8 mouse cellular contexts compared by ENCODE assay signal in genomic region chr15:100227663-100228534, GRCm38 (mm10). TPM values are rescaled to one million over a fixed set of nuclear protein-coding genes. Genes with fewer than 3 reads are reported as not detected.
DNase-seq lines count a peak whose midpoint lies in the region; ATAC-seq lines count a peak whose summit lies in the region.

Gene Atf1 (plus strand): TSS chr15:100227819.

- peak within 1 kb of the TSS; percentile 92 for H3K4me3 ChIP-seq in hindbrain, embryonic 15.5 days

- peak within 1 kb of the TSS; percentile 100 for H3K27ac ChIP-seq in hindbrain, embryonic 15.5 days (replicated peaks)

- H3K27me3 ChIP-seq in hindbrain, embryonic 15.5 days = no peaks in the 10 kb centered on the region

- H3K9ac ChIP-seq in hindbrain, embryonic 15.5 days = peak within 1 kb of the TSS; percentile 99

- 0% methylated on average over 47 of the region's 133 CpGs for WGBS in hindbrain, embryonic 15.5 days

- peaks cover 25% of the 10 kb centered on the region for H3K4me1 ChIP-seq in hindbrain, embryonic 15.5 days (replicated peaks)

- H3K4me2 ChIP-seq in hindbrain, embryonic 15.5 days = peak within 1 kb of the TSS; percentile 81

- H3K9me3 ChIP-seq in hindbrain, embryonic 15.5 days = no peaks in the 10 kb centered on the region

- peak; percentile 60 for ATAC-seq in activated CD4-positive, CD25-positive, alpha-beta regulatory T cell, adult 4 months
- peak; percentile 86 for ATAC-seq in hindbrain, embryonic 15.5 days (ENCODE audit: low FRiP score, low read depth)
- peak; percentile 84 for ATAC-seq in megakaryocyte, adult 5-6 weeks (ENCODE audit: poor library complexity, severe bottlenecking)

- H3K36me3 ChIP-seq in hindbrain, embryonic 15.5 days = no peaks in the 10 kb centered on the region

- DNase-seq in cerebellum, postnatal 36 days = peak; percentile 93 to 95
- peak; percentile 92 for DNase-seq in gastrocnemius, adult 18-20 months (ENCODE audit: low spot score)
- DNase-seq in left cerebral cortex, adult 8-10 months (ENCODE audit: low spot score in 2 of 2) = peak; percentile 82
- peak; percentile 90 for DNase-seq in right cerebral cortex, adult 18-20 months
- peak; percentile 59 for DNase-seq in urinary bladder, postnatal 10 days (ENCODE audit: low spot score)

RNA-seq across cellular contexts. Expression of gene Atf1, which starts in this region (rescaled TPM):
- polyA plus RNA-seq in activated CD4-positive, CD25-positive, alpha-beta regulatory T cell, adult 4 months (2017; shearing (Covaris generic)) = 10 to 100 TPM; 29.9 to 35.7 TPM
- total RNA-seq in gastrocnemius, adult 18-20 months (2021) = 10 to 100 TPM; 44.2 to 57.7 TPM
- polyA plus RNA-seq in hindbrain, embryonic 15.5 days (2015; fragmentation: Nextera tagmentation; extraction: Ambion mirVana) = 12.7 and 14.4 TPM in 2 replicates
- total RNA-seq in left cerebral cortex, adult 8-10 months (2022) = 10 to 100 TPM; 20.6 to 27.1 (median 26.2) TPM
- total RNA-seq in megakaryocyte, adult 5-6 weeks (2015) = 77.0 and 100 TPM in 2 replicates
- 52.8 and 95.7 TPM in 2 replicates for total RNA-seq in megakaryocyte, adult 5-6 weeks (2017)

Comparison
In these comparisons a context has a peak if more than half of its experiments do, and no peak if none do; other contexts are left out.
1. Peak in every context shown above with its lines: DNase-seq, ATAC-seq, H3K4me3 ChIP-seq and H3K27ac ChIP-seq.